Mouse (Mus musculus): ENCODE measurements around the gene Zic5. TPM values are rescaled to one million over a fixed set of nuclear protein-coding genes. Genes with fewer than 3 reads are reported as not detected.

The Zic5 gene
- polyA plus RNA-seq, 1 experiment from 2014 or later: not detected

GRCm38 (mm10) chr14:122476041-122476821 is 10.8 kb upstream of the Zic5 start:
- Histone ChIP-seq H3K27me3 (ENCODE audit: insufficient read depth, low read length) (peaks cover 100% of the 10 kb centered on the region), H3K4me3 (ENCODE audit: low read depth, low read length) (peak overlapping the region; percentile 39), H3K4me1 (ENCODE audit: insufficient read depth) (peaks cover 13% of the 10 kb centered on the region), H3K9ac (replicated peaks) (no peak overlapping the region), H3K4me2 (ENCODE audit: low read depth, low read length) (peak overlapping the region; percentile 66), H3K36me3 (replicated peaks; ENCODE audit: insufficient read depth, low read length) (no peaks in the 10 kb centered on the region), H3K27ac (ENCODE audit: low read depth) (no peak overlapping the region), H3K9me3 (ENCODE audit: low read length) (no peaks in the 10 kb centered on the region)
- no peak for DNase-seq
- TF ChIP-seq EP300 (IDR thresholded peaks at IDR 0.05; ENCODE audit: low read depth): no peak
- TF ChIP-seq CTCF (IDR thresholded peaks at IDR 0.05; ENCODE audit: low read depth): no peak
- WGBS (ENCODE audit: insufficient replicate concordance): 2% methylated on average over 58 of the region's 62 CpGs
- no peak for ATAC-seq

DNA sequence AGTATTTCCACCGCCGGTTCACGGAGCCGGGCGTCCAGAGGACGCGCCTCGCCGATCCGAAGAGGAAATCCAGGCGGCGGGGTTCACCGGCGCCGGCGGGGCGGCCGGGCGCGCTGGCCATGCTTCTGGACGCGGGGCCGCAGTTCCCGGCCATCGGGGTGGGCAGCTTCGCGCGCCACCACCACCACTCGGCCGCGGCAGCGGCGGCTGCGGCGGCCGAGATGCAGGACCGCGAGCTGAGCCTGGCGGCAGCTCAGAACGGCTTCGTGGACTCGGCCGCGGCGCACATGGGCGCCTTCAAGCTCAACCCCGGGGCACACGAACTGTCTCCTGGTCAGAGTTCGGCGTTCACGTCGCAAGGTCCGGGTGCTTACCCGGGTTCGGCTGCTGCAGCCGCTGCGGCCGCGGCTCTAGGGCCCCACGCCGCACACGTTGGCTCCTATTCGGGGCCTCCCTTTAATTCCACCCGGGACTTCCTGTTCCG is 10.1 kb upstream of the Zic5 start:
- H3K9ac ChIP-seq (replicated peaks): no peak overlapping the region
- peaks cover 100% of the 10 kb centered on the region for H3K27me3 ChIP-seq (ENCODE audit: insufficient read depth, low read length)
- no peak for DNase-seq
- H3K4me2 ChIP-seq (ENCODE audit: low read depth, low read length): peak overlapping the region; percentile 66
- H3K9me3 ChIP-seq (ENCODE audit: low read length): no peaks in the 10 kb centered on the region
- 1% methylated on average over 48 of the region's 65 CpGs for WGBS (ENCODE audit: insufficient replicate concordance)
- peak overlapping the region; percentile 39 for H3K4me3 ChIP-seq (ENCODE audit: low read depth, low read length)
- ATAC-seq: no peak
- no peak for TF ChIP-seq CTCF (IDR thresholded peaks at IDR 0.05; ENCODE audit: low read depth)
- TF ChIP-seq EP300 (IDR thresholded peaks at IDR 0.05; ENCODE audit: low read depth): no peak
- H3K27ac ChIP-seq (ENCODE audit: low read depth): no peak overlapping the region
- H3K36me3 ChIP-seq (replicated peaks; ENCODE audit: insufficient read depth, low read length): no peaks in the 10 kb centered on the region
- peaks cover 13% of the 10 kb centered on the region for H3K4me1 ChIP-seq (ENCODE audit: insufficient read depth)

GRCm38 (mm10) chr14:122474891-122475556 is 9.5 kb upstream of the Zic5 start, which contains the start of gene Zic2:
TSS of gene Zic2 (plus strand) at chr14:122475435.
- ATAC-seq (no peak), DNase-seq (no peak)
- Histone ChIP-seq H3K4me1 (ENCODE audit: insufficient read depth) (peaks cover 13% of the 10 kb centered on the region), H3K4me2 (ENCODE audit: low read depth, low read length) (peak within 1 kb of the TSS; percentile 66), H3K9me3 (ENCODE audit: low read length) (no peaks in the 10 kb centered on the region), H3K27me3 (ENCODE audit: insufficient read depth, low read length) (peaks cover 100% of the 10 kb centered on the region), H3K9ac (replicated peaks) (no peak within 1 kb of the TSS), H3K27ac (ENCODE audit: low read depth) (no peak within 1 kb of the TSS), H3K4me3 (ENCODE audit: low read depth, low read length) (peak within 1 kb of the TSS; percentile 39), H3K36me3 (replicated peaks; ENCODE audit: insufficient read depth, low read length) (no peaks in the 10 kb centered on the region)
- under 1% methylated on average over 47 of the region's 73 CpGs for WGBS (ENCODE audit: insufficient replicate concordance)
- TF ChIP-seq EP300 (IDR thresholded peaks at IDR 0.05; ENCODE audit: low read depth) (no peak), CTCF (IDR thresholded peaks at IDR 0.05; ENCODE audit: low read depth) (no peak)

GRCm38 (mm10) chr14:122474041-122474890 is 8.8 kb upstream of the Zic5 start:
- under 1% methylated on average over 48 of the region's 57 CpGs for WGBS (ENCODE audit: insufficient replicate concordance)
- ATAC-seq: no peak
- DNase-seq: no peak

DNA sequence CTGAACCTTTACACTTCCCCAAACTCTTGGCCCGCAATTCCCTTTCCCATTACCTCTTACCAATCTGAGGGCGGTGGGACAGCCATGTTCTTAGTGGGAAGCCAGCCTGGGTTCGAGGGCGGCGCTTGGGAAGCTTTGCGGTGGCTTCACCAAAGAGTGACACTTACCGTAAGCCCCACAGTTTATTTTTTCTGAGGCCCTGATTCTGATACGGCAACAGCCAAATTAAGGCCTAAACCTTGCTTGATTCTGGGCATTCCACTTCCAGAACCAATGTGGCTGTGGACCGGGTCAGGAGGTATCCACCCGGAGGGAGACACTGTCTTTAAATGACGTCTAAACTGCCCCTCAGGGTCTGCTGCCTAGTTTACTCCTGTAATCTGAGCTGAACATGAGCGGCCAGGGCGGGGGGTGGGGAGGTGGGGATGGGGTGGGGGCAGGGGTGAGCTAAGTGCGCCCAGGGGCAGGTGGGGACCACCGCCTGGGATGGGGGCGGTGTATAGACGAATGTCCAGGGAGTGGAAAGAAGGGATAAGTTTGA is 7.8 kb upstream of the Zic5 start:
- TF ChIP-seq CTCF (IDR thresholded peaks at IDR 0.05; ENCODE audit: low read depth) (no peak), EP300 (IDR thresholded peaks at IDR 0.05; ENCODE audit: low read depth) (no peak)
- Histone ChIP-seq H3K4me1 (ENCODE audit: insufficient read depth) (peaks cover 13% of the 10 kb centered on the region), H3K9me3 (ENCODE audit: low read length) (no peaks in the 10 kb centered on the region), H3K36me3 (replicated peaks; ENCODE audit: insufficient read depth, low read length) (no peaks in the 10 kb centered on the region), H3K27me3 (ENCODE audit: insufficient read depth, low read length) (peaks cover 100% of the 10 kb centered on the region), H3K4me3 (ENCODE audit: low read depth, low read length) (no peak overlapping the region), H3K4me2 (ENCODE audit: low read depth, low read length) (no peak overlapping the region), H3K9ac (replicated peaks) (no peak overlapping the region), H3K27ac (ENCODE audit: low read depth) (no peak overlapping the region)
- DNase-seq (no peak), ATAC-seq (no peak)
- WGBS (ENCODE audit: insufficient replicate concordance): 3% methylated on average over 17 of the region's 17 CpGs

More at GRCm38 (mm10) chr14:122474041-122474890, 8.8 kb upstream of the Zic5 start:
- peak overlapping the region; percentile 66 for H3K4me2 ChIP-seq (ENCODE audit: low read depth, low read length)
- peaks cover 100% of the 10 kb centered on the region for H3K27me3 ChIP-seq (ENCODE audit: insufficient read depth, low read length)
- H3K4me1 ChIP-seq (ENCODE audit: insufficient read depth): peaks cover 13% of the 10 kb centered on the region
- H3K27ac ChIP-seq (ENCODE audit: low read depth): no peak overlapping the region
- no peak overlapping the region for H3K9ac ChIP-seq (replicated peaks)
- H3K4me3 ChIP-seq (ENCODE audit: low read depth, low read length): peak overlapping the region; percentile 39
- H3K9me3 ChIP-seq (ENCODE audit: low read length): no peaks in the 10 kb centered on the region
- no peaks in the 10 kb centered on the region for H3K36me3 ChIP-seq (replicated peaks; ENCODE audit: insufficient read depth, low read length)
- TF ChIP-seq EP300 (IDR thresholded peaks at IDR 0.05; ENCODE audit: low read depth): no peak
- no peak for TF ChIP-seq CTCF (IDR thresholded peaks at IDR 0.05; ENCODE audit: low read depth)

Data from liver, postnatal 0 days (tissue).